Mouse (Mus musculus) heart, embryonic 11.5 days (tissue): ENCODE results near the gene Dpf3. TPM values are rescaled to one million over a fixed set of nuclear protein-coding genes. Genes with fewer than 3 reads are reported as not detected.

ENCODE experiments used
- ATAC-seq: fragments of 200-750 bp; cut with Nextera tagmentation; replicated peaks from 2 replicates; pipeline ENCODE4 v1.8.0; 2017; ENCODE audit warnings: moderate library complexity; ENCODE audit not compliant: insufficient number of reproducible peaks, low FRiP score, low TSS enrichment
- H3K27ac ChIP-seq: fragments of 300-500 bp; sonication (generic); 2 replicates; pipeline ENCODE4 v1.5.1; 2014; ENCODE audit warnings: mild to moderate bottlenecking, low read depth, low read length
- H3K27me3 ChIP-seq: fragments of 300-500 bp; sonication (generic); 2 replicates; pipeline ENCODE4 v1.6.1; 2014; ENCODE audit warnings: mild to moderate bottlenecking, low read length, mixed read lengths; ENCODE audit not compliant: control insufficient read depth, insufficient read depth
- H3K36me3 ChIP-seq: fragments of 300-500 bp; sonication (generic); 2 replicates; pipeline ENCODE4 v1.6.1; 2014; ENCODE audit warnings: mild to moderate bottlenecking, low read length, moderate library complexity, mixed read lengths; ENCODE audit not compliant: control insufficient read depth, insufficient read depth
- H3K4me1 ChIP-seq: fragments of 300-500 bp; sonication (generic); 2 replicates; pipeline ENCODE4 v1.6.1; 2014; ENCODE audit warnings: low read length; ENCODE audit not compliant: control insufficient read depth, insufficient read depth
- H3K4me2 ChIP-seq: fragments of 300-500 bp; sonication (generic); 2 replicates; pipeline ENCODE4 v1.6.1; 2014; ENCODE audit warnings: mild to moderate bottlenecking, moderate library complexity
- H3K4me3 ChIP-seq: fragments of 300-500 bp; sonication (generic); 2 replicates; pipeline ENCODE4 v1.5.1; 2014; ENCODE audit warnings: low read depth, low read length
- H3K9ac ChIP-seq: fragments of 300-500 bp; sonication (generic); 2 replicates; pipeline ENCODE4 v1.6.1; 2014; ENCODE audit warnings: mild to moderate bottlenecking, low read depth, low read length, moderate library complexity
- H3K9me3 ChIP-seq: fragments of 300-500 bp; sonication (generic); replicated peaks from 2 replicates; pipeline ENCODE4 v1.6.1; 2016; ENCODE audit warnings: low read length; ENCODE audit not compliant: control insufficient read depth
- WGBS: fragments of 180-500 bp; shearing (Covaris S2); extraction: QIAGEN DNeasy Blood & Tissue Kit; methylation state at CpG from one replicate; pipeline ENCODE4 v1.1.7; 2014; ENCODE audit not compliant: insufficient replicate concordance; 5-methylcytosine and 5-hydroxymethylcytosine counted together
- polyA plus RNA-seq: library from polyadenylated mRNA; unstranded; fragments of >200 nt; fragmentation: Nextera tagmentation; extraction: Ambion mirVana; gene quantifications from 2 replicates; pipeline ENCODE4 v1.2.1, GENCODE M21; 2014

Dpf3 gene
- polyA plus RNA-seq, 1 experiment from 2014 or later: 29.7 TPM

DNA sequence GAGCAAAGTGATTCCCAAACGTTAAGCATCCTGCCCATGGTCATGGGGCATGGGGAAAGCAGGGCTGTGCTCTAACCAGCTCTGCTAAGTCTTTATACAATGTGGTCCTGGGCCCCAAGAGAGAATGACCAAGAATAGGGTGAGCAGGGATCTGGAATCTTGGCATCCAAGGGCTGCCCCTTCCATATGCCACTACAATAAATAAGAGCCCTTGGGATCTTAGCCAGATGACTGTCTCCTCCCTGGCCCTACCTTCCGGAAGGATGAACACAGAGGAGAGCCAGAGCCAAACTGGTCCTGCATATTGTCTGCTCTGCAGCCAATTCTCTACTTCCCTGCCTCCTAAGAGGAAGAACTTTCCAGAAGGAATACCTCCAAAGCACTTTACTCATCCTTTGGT, 238.9 kb downstream of the Dpf3 start:
- Histone ChIP-seq H3K9ac (no peak overlapping the region), H3K4me2 (no peak overlapping the region), H3K36me3 (no peaks in the 10 kb centered on the region), H3K27ac (no peak overlapping the region), H3K4me1 (no peaks in the 10 kb centered on the region), H3K27me3 (no peaks in the 10 kb centered on the region), H3K9me3 (no peaks in the 10 kb centered on the region), H3K4me3 (no peak overlapping the region)
- WGBS: 72% methylated on average over 2 of the region's 2 CpGs
- no peak for ATAC-seq

- Histone ChIP-seq H3K4me2 (no peak overlapping the region), H3K27ac (no peak overlapping the region), H3K36me3 (no peaks in the 10 kb centered on the region), H3K9me3 (no peaks in the 10 kb centered on the region), H3K9ac (no peak overlapping the region), H3K27me3 (no peaks in the 10 kb centered on the region), H3K4me3 (no peak overlapping the region), H3K4me1 (no peaks in the 10 kb centered on the region)
- 40% methylated on average over 3 of the region's 3 CpGs for WGBS
- ATAC-seq: no peak
Observed at GRCm38 (mm10) chr12:83247669-83248068, 239.8 kb downstream of the Dpf3 start.

- Histone ChIP-seq H3K9me3 (no peaks in the 10 kb centered on the region), H3K36me3 (no peaks in the 10 kb centered on the region), H3K4me2 (no peak overlapping the region), H3K4me1 (peaks cover 5% of the 10 kb centered on the region), H3K9ac (peak overlapping the region; percentile 24; the same call in 1 of the 2 replicates), H3K27me3 (no peaks in the 10 kb centered on the region), H3K27ac (no peak overlapping the region), H3K4me3 (no peak overlapping the region)
- no peak for ATAC-seq
- 38% methylated on average over 3 of the region's 3 CpGs for WGBS
Observed at GRCm38 (mm10) chr12:83241022-83241421, 246.5 kb downstream of the Dpf3 start.

- H3K9me3 ChIP-seq: no peaks in the 10 kb centered on the region
- no peak overlapping the region for H3K27ac ChIP-seq
- peaks cover 5% of the 10 kb centered on the region for H3K4me1 ChIP-seq
- H3K4me2 ChIP-seq: no peak overlapping the region
- no peaks in the 10 kb centered on the region for H3K36me3 ChIP-seq
- ATAC-seq: no peak
- H3K4me3 ChIP-seq: no peak overlapping the region
- H3K27me3 ChIP-seq: no peaks in the 10 kb centered on the region
- no peak overlapping the region for H3K9ac ChIP-seq
Observed at GRCm38 (mm10) chr12:83240571-83240970, 246.9 kb downstream of the Dpf3 start.

GRCm38 (mm10) chr12:83235781-83236180, 251.7 kb downstream of the Dpf3 start:
- no peaks in the 10 kb centered on the region for H3K36me3 ChIP-seq
- H3K27ac ChIP-seq: no peak overlapping the region
- 93% methylated on average over 6 of the region's 6 CpGs for WGBS
- no peak overlapping the region for H3K9ac ChIP-seq
- no peak overlapping the region for H3K4me2 ChIP-seq
- H3K4me1 ChIP-seq: peaks cover 10% of the 10 kb centered on the region
- no peaks in the 10 kb centered on the region for H3K9me3 ChIP-seq
- H3K27me3 ChIP-seq: no peaks in the 10 kb centered on the region
- no peak for ATAC-seq
- H3K4me3 ChIP-seq: no peak overlapping the region

DNA sequence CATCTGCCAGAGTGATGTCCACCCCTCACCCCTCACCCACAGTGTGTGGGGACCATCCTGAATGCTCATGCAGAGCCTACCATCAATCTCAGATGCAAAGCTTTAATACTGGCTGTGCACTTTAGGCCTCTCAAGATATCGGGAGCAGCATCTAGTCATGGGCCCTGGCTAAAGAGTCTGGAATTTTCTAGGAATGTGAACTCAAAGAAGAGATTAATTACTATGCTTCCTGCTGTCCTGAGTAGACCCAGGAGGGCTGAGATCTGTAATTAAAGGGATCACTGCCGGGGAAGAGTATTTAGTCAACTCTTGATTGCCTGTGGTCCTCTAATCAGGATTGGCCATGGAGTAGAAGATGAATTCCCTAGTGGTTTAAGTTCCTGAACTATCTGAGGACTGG, 252.5 kb downstream of the Dpf3 start:
- H3K4me3 ChIP-seq: no peak overlapping the region
- no peak overlapping the region for H3K9ac ChIP-seq
- no peak overlapping the region for H3K4me2 ChIP-seq
- no peak overlapping the region for H3K27ac ChIP-seq
- H3K27me3 ChIP-seq: no peaks in the 10 kb centered on the region
- no peaks in the 10 kb centered on the region for H3K9me3 ChIP-seq
- peaks cover 10% of the 10 kb centered on the region for H3K4me1 ChIP-seq
- no peaks in the 10 kb centered on the region for H3K36me3 ChIP-seq
- WGBS: 48% methylated on average over 2 of the region's 2 CpGs
- ATAC-seq: no peak

GRCm38 (mm10) chr12:83233651-83234050, 253.9 kb downstream of the Dpf3 start:
- Histone ChIP-seq H3K9me3 (no peaks in the 10 kb centered on the region), H3K4me2 (no peak overlapping the region), H3K4me1 (peaks cover 10% of the 10 kb centered on the region), H3K4me3 (no peak overlapping the region), H3K27me3 (no peaks in the 10 kb centered on the region), H3K36me3 (no peaks in the 10 kb centered on the region), H3K9ac (no peak overlapping the region), H3K27ac (0 out of 2 replicates have a peak overlapping the region, but pooled peaks have one; percentile 50)
- ATAC-seq: no peak
- WGBS: 53% methylated on average over 7 of the region's 7 CpGs

DNA sequence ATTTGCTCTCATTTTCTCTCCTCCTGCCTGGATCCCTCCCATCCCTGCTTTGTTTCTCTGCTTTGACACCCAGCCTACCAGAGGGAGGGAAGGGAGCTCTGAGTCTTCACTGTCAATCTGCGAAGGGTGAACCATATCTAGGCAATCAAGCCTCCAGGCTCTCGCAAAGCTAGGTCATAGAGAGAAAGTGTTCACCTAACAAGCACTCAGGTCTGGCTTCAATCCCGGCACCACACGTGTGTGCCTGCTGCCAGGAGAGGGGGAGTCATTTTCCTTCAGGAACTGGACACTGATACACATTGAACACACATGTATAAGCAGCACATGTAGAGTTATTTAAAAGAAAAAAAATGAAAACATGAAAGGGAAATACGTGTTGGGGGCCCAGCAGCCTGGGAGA, 254.6 kb downstream of the Dpf3 start:
- Histone ChIP-seq H3K4me3 (no peak overlapping the region), H3K4me2 (no peak overlapping the region), H3K36me3 (no peaks in the 10 kb centered on the region), H3K27me3 (no peaks in the 10 kb centered on the region), H3K9me3 (no peaks in the 10 kb centered on the region), H3K27ac (no peak overlapping the region), H3K9ac (no peak overlapping the region), H3K4me1 (peaks cover 14% of the 10 kb centered on the region)
- WGBS: 72% methylated on average over 5 of the region's 5 CpGs
- ATAC-seq: no peak

GRCm38 (mm10) chr12:83231258-83231657, 256.3 kb downstream of the Dpf3 start:
- ATAC-seq: no peak
- Histone ChIP-seq H3K4me2 (no peak overlapping the region), H3K9ac (no peak overlapping the region), H3K9me3 (no peaks in the 10 kb centered on the region), H3K4me3 (no peak overlapping the region), H3K27ac (no peak overlapping the region), H3K4me1 (peaks cover 23% of the 10 kb centered on the region), H3K36me3 (no peaks in the 10 kb centered on the region), H3K27me3 (no peaks in the 10 kb centered on the region)
- WGBS: 79% methylated on average over 4 of the region's 4 CpGs
